Mouse (Mus musculus): ENCODE measurements around the gene AI467606. TPM values are rescaled to one million over a fixed set of nuclear protein-coding genes. Genes with fewer than 3 reads are reported as not detected.
"Not testable (repeated sequence)": the region's sequence is repeated elsewhere in the genome, so short reads cannot be mapped to it uniquely, and the experiment has no call there.

Gene AI467606
- total RNA-seq, 2 experiments from 2014 or later: 1.2 TPM

GRCm38 (mm10) chr7:127082995-127083394, 8.2 kb upstream of the AI467606 start:
- TF ChIP-seq CTCF (IDR thresholded peaks at IDR 0.05): no peak
- no peak for DNase-seq (ENCODE audit: extremely low spot score in 1 of 2, low spot score in 2 of 2)
- intact Hi-C loops (cut with DNase I): no loop called here
- no peak overlapping the region for H3K27ac ChIP-seq
- H3K4me3 ChIP-seq: no peak overlapping the region

- no peak for DNase-seq (ENCODE audit: extremely low spot score in 1 of 2, low spot score in 2 of 2)
These were observed 7.5 kb upstream of the AI467606 start for GRCm38 (mm10) chr7:127083689-127084088.

DNA sequence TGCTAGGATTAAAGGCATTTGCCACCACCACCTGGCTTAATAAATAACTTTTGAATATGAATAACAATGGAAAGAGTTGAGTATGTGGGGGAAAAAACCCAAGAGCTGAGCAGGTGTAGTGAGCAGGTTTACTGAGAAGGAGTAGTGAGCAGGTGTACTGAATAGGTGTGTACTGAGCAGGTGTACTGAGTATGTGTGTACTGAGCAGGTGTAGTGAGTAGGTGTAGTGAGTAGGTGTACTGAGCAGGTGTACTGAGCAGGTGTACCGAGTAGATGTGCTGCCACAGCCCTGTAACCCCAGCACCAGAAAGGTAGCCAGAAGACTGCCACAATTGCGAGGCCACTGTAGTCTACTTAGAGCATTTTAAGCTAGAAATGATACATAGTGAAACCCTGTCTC, 6.4 kb upstream of the AI467606 start:
- no peak overlapping the region for H3K4me3 ChIP-seq
- intact Hi-C loops (cut with DNase I): no loop called here
- no peak for TF ChIP-seq CTCF (IDR thresholded peaks at IDR 0.05)

More at GRCm38 (mm10) chr7:127083689-127084088, 7.5 kb upstream of the AI467606 start:
- Histone ChIP-seq H3K27ac (no peak overlapping the region), H3K4me3 (no peak overlapping the region)
- intact Hi-C loops (cut with DNase I): no loop called here
- TF ChIP-seq CTCF (IDR thresholded peaks at IDR 0.05): no peak

DNA sequence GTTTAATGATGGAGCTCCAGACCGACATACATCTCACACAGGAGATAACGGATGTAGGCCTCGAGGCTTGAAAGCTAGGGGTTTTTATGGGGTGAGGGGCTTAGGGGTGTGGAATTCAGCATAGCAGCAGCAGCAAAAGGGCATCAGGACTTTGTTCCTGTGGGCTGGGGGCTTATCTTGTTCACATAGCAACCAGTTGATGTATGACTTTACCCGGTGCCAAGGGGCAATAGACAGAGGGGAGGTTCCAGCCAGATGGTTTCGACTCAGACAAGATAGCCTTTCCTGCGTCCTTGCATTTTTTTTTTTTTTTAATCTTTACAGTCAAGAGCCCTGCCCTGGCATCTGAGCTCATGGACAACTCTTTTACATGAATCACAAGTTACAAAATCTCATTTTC, 5.4 kb upstream of the AI467606 start:
- intact Hi-C loops (cut with DNase I); H3K4me3 ChIP-seq; H3K27ac ChIP-seq; DNase-seq (ENCODE audit: extremely low spot score in 1 of 2, low spot score in 2 of 2): not testable (repeated sequence)

More for the DNA sequence above, 6.4 kb upstream of the AI467606 start:
- DNase-seq (ENCODE audit: extremely low spot score in 1 of 2, low spot score in 2 of 2): no peak
- H3K27ac ChIP-seq: no peak overlapping the region

- intact Hi-C loops (cut with DNase I); H3K4me3 ChIP-seq; H3K27ac ChIP-seq; DNase-seq (ENCODE audit: extremely low spot score in 1 of 2, low spot score in 2 of 2): not testable (repeated sequence)
These were observed 3.7 kb upstream of the AI467606 start, which contains the start of gene Zg16 for GRCm38 (mm10) chr7:127087278-127088010. Gene Zg16 (minus strand): TSS chr7:127087328.

- no peak overlapping the region for H3K4me3 ChIP-seq
- DNase-seq (ENCODE audit: extremely low spot score in 1 of 2, low spot score in 2 of 2): no peak
- no peak for TF ChIP-seq CTCF (IDR thresholded peaks at IDR 0.05)
- intact Hi-C loops (cut with DNase I): no loop called here
- no peak overlapping the region for H3K27ac ChIP-seq
These were observed 3.1 kb upstream of the AI467606 start for GRCm38 (mm10) chr7:127088083-127088482.

DNA sequence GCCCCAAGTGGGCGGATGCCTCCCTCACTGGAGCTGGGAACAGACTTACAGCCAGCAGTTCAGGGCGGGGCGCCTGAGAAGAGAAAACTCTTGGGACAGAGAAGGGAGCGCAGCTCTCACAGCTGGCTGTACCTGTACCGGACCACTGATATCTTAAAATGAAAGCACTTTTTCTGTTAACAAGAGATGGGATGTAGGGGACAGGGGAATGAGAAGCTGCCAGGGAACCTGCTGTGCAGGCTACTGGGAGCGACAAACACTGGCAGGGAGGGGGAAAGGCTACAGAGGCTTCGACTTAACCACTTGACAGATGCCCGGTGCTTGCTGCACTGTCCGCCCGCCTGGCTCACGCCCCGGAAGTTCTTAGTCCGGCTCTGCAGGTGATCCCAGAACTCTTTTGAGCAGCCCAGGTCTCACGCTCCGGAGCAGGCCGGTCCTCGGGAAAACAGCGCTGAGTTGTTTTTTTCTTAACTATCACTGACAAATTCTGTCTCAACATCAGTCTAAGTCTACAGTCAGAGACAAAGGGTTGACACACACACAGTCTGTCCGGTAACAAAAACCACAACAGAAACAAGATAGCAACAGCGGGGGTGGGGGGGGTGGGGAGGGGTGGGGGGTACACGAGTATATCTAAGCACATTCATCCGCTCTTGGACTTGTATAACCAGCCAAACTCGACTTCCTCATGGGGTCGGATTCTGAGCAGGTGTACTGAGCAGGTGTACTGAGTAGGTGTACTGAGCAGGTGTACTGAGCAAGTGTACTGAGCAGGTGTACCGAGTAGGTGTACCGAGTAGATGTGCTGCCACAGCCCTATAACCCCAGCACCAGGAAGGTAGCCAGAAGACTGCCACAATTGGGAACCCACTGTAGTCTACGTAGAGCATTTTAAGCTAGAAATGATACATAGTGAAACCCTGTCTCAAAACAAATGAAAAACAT, 2.0 kb upstream of the AI467606 start:
- Histone ChIP-seq H3K4me3 (no peak overlapping the region), H3K27ac (no peak overlapping the region)
- TF ChIP-seq CTCF (IDR thresholded peaks at IDR 0.05): no peak
- no peak for DNase-seq (ENCODE audit: extremely low spot score in 1 of 2, low spot score in 2 of 2)
- intact Hi-C loops (cut with DNase I): no loop called here

DNA sequence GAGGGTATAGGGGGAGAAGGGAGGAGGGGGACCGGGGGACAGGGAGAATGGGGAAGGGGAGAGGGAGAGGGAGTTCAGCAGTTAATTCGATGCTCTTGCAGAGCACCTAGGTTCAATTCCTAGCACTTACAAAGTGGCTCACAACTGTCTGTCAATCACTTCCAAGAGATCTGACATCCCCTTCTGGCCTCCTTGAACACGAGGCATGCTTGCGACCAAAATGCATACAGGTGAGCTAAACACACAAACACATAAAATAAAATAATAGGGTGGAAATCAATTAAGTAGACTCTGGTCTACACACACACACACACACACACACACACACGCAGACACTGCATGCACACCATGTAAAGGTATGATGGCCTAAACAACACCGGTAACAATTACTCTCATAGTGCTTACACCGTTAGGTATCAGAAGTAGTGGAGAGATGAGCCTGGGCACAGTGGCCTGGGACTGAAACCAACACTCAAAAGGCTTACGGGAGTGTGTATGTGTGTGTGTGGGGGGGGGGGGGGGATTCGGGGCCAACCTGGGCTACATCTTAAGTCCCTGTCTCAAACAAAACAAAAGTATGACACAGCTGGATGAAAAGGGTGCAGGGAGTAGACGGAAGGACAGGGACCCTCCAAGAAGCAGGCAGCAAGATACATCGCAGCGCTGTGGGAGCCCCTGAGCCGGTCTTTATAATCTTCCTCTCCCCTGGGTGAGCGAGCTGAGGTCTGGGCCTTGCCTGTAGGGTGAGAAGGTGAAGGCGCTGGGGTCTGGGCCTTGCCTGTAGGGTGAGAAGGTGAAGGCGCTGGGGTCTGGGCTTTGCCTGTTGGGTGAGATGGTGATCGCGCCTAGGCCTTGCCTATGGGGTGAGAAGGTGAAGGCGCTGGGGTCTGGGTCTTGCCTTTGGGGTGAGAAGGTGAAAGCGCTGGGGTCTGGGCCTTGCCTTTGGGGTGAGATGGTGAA, 725 bp upstream of the AI467606 start:
- no peak for TF ChIP-seq CTCF (IDR thresholded peaks at IDR 0.05)
- DNase-seq (ENCODE audit: extremely low spot score in 1 of 2, low spot score in 2 of 2): no peak
- no peak overlapping the region for H3K4me3 ChIP-seq
- intact Hi-C loops (cut with DNase I): loop anchor here (5.0 kb wide), 1 partner anchor 33 kb away; no protein-coding TSS in a partner anchor
- H3K27ac ChIP-seq: no peak overlapping the region

DNA sequence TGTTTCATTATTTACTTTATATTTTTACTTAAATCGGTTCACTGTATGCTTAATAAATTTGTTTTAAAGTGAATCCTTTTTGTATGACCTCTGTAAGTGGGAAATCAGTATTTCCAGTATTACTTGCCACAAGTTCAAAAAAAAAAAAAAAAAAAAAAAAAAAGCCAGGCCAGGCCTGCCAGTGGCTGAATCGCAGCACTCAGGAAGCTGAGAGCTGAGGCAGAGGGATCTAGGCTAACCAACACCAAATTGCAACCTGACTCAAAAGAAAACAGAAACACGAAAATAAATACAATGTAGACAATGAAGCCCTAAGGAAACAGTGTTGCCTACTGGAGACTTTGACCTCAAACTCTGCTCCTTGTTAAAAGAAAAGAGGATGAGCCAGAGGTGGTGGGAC, 2.8 kb downstream of the AI467606 start:
- no peak for TF ChIP-seq CTCF (IDR thresholded peaks at IDR 0.05)
- Histone ChIP-seq H3K27ac (no peak overlapping the region), H3K4me3 (no peak overlapping the region)
- DNase-seq (ENCODE audit: extremely low spot score in 1 of 2, low spot score in 2 of 2): no peak
- intact Hi-C loops (cut with DNase I): loop anchor here (5.0 kb wide), 1 partner anchor 37 kb away; no protein-coding TSS in a partner anchor

DNA sequence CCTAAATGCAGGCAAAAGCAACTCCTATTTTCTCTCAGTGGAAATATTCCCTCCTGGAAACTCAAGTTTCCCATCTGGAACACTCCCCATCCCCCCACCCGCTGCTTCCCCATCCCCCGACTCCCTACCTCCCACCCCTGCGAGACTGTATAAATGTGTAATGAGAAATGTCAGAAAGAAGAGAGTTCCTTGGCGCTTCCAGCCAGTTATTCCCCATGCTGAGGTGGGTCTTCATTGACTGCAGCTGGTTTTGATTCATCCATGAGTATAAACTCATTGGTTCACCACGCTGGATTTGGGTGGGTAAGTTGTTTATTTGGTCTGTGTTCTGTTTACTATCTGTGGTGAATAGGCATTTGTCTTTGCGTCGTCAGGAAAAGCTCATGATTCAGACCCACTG, 5.3 kb downstream of the AI467606 start:
- intact Hi-C loops (cut with DNase I): no loop called here
- TF ChIP-seq CTCF (IDR thresholded peaks at IDR 0.05): no peak
- Histone ChIP-seq H3K27ac (peak overlapping the region; percentile 24; the same call in 1 of the 2 replicates), H3K4me3 (no peak overlapping the region)
- DNase-seq (ENCODE audit: extremely low spot score in 1 of 2, low spot score in 2 of 2): no peak

DNA sequence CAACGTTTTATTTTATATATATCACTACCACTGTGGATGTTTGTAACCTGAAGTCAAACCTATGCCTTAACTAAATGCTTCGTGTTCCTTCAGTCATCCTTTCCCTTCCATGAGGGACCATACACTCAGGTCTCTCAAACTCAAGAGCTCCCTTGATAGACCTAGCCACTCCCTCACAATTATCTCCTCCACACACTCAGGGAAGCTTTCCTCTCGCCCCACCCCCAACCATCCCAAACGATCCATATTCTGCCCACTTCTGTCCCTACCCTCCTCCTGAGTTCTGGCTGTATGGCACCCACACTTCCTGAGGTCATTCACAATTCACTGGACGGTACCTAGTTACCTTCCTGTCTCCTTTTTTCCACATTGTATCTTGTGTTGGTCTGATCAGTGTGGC, 7.4 kb downstream of the AI467606 start:
- H3K27ac ChIP-seq: no peak overlapping the region
- no peak for DNase-seq (ENCODE audit: extremely low spot score in 1 of 2, low spot score in 2 of 2)
- TF ChIP-seq CTCF (IDR thresholded peaks at IDR 0.05): no peak
- H3K4me3 ChIP-seq: no peak overlapping the region
- intact Hi-C loops (cut with DNase I): no loop called here
